Mouse (Mus musculus): ENCODE results near the gene Slc38a4.

Slc38a4 gene

GRCm38 (mm10) chr15:97054131-97054530 lies 1.6 kb downstream of the Slc38a4 start:
- DNase-seq (ENCODE audit: low spot score in 2 of 2), result no peak

DNA sequence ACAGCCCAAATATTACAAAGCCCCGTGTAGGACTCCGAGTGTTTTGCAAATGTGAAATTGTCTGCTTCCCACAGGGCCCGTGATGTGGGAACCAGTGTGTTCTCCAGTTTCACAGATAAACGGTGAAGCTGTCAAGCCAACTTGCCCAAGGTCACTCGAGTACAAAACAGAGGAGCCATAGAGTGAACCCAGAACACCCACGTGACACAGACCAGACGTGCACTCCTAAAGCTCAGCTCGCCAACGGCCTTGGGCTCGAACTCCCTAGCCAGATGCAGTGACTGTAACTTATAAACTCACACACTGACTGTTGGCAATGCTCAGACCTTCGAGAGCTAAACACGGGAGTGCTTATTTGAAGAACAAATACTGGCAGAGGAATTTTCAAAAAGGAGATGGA lies 5.3 kb downstream of the Slc38a4 start:
- DNase-seq (ENCODE audit: low spot score in 2 of 2), result no peak

GRCm38 (mm10) chr15:97050011-97050410 lies 5.7 kb downstream of the Slc38a4 start:
- no peak for DNase-seq (ENCODE audit: low spot score in 2 of 2)

GRCm38 (mm10) chr15:97049281-97049841 lies 6.4 kb downstream of the Slc38a4 start:
- no peak for DNase-seq (ENCODE audit: low spot score in 2 of 2)

DNA sequence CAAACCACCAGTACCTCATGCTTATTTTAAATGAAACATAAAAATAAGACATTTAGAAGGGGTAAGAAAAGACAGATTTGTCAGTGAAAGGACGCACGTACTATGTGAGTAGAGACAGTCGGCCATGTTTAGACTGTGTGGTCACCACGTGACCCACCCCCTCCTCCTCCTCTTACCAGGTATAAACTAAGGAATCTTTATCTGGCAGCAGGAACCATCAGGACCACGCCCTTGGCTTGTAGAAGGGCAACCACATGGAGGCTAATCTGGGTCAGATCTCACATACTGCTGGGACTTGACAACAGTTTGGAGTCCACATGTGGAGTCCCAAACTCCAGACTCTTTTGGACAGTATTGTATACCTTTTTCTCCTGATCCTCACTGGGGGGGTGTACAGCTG lies 7.5 kb downstream of the Slc38a4 start:
- no peak for DNase-seq (ENCODE audit: low spot score in 2 of 2)

GRCm38 (mm10) chr15:97043921-97044320 lies 11.8 kb downstream of the Slc38a4 start:
- DNase-seq (ENCODE audit: low spot score in 2 of 2), result no peak

GRCm38 (mm10) chr15:97042001-97042491 lies 13.7 kb downstream of the Slc38a4 start:
- no peak for DNase-seq (ENCODE audit: low spot score in 2 of 2)

- DNase-seq (ENCODE audit: low spot score in 2 of 2), result no peak
Measured at GRCm38 (mm10) chr15:97041182-97041581, 14.6 kb downstream of the Slc38a4 start.

GRCm38 (mm10) chr15:97037710-97038109 lies 18.0 kb downstream of the Slc38a4 start:
- DNase-seq (ENCODE audit: low spot score in 2 of 2), result no peak

DNA sequence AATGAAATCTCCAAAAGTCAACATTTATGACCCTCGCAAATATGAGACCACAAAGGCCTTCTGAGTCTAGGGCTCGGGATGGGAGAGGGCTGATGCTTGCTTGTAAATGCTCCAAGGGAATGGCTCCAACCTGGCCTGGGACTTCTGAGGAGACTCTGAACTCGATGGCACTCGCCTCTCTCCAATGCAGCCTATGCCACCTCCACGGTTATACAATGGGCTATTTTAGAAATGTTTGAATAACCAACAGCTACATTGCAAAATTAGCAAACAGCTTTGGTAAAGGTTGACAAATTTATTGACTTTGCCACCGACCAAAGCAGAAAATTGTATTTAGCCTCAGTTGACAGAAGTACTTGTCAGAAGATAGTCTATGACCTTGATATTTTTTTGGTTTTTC lies 19.9 kb downstream of the Slc38a4 start:
- DNase-seq (ENCODE audit: low spot score in 2 of 2), result no peak

DNA sequence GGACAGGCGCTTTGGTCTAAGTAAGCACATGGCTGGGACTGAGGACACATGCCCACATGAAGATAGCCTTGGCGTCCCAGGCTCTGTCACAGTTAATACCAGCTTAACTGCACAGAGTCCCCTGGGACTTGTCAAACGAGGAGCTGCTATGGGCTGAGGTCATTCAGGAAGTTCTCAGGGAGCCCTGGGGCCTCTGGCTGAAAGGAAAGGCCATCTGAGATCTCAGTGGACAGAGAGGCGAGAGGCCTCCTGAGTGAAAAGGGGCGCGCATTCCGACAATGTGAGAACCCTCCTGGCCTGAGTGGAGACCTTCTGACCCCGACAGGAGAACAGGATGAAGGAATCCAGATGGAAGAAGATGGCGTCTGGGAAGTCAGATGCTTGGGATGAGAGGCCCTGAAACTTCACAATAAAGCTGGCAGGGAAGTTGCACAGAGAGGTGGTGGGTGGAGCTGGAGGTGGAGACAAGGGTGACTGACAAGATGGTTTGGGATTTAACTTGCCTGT lies 22.2 kb downstream of the Slc38a4 start:
- no peak for DNase-seq (ENCODE audit: low spot score in 2 of 2)

- no peak for DNase-seq (ENCODE audit: low spot score in 2 of 2)
Measured at GRCm38 (mm10) chr15:97031886-97032285, 23.9 kb downstream of the Slc38a4 start.

DNA sequence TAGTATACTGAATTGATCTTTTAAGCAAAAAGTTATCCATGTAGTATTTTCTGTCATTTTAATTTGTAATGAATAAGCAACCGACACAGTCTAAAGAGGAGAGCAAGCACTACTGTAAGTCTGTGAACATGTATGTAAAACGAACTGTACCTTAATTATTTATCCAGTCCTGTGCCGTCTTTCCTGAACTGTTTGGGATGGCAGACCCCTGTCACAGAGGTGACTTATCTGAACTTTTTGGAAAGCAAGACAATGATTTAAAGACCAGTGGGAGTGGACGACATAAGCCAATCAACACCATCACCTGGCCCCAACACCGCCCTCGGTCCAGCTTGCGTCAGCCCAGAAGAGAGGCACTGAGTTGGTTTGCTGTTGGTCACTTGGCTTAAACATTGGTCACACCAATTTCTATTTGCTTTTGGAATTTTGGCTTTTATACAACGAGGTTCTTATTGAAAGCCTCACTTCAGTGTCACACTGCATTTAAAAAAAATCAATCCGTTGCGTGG lies 24.7 kb downstream of the Slc38a4 start:
- no peak for DNase-seq (ENCODE audit: low spot score in 2 of 2)

- DNase-seq (ENCODE audit: low spot score in 2 of 2), result no peak
Measured at GRCm38 (mm10) chr15:97030136-97030535, 25.6 kb downstream of the Slc38a4 start.

DNA sequence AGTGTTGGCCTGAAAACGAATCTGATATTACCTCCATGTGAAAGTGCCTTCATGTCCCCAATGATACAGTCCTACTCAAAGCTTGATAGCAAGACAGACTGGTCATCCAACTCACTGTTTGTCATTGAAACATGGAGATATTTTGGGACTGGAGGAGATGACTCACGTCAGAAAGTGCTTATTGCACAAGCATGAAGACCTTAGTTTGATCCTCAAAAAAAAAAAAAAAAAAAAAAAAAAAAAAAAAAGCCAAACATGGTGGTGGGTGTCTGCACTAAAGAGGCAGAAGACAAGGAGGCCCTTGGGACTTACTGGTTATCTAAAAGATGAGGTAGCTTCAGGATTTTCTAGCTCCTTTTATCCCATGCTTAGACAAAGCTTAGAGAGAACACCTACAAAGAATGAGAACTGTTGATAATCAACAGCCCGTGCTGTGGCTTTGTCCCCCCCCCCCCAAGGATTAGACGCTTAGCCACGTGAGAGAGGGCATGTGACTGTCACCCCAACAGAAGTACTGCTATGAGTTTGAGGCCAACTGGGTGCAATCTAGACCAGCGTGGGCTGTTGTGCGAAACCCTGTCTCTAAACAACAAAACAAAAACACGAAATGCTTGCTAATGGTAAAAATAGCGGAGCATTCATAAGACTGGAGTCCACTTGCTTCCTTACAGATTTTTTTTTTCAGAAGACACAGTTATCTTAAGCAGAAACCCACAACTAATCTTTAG lies 26.5 kb downstream of the Slc38a4 start:
- DNase-seq (ENCODE audit: low spot score in 2 of 2), result no peak

GRCm38 (mm10) chr15:97028651-97029050 lies 27.1 kb downstream of the Slc38a4 start:
- DNase-seq (ENCODE audit: low spot score in 2 of 2), result no peak

DNA sequence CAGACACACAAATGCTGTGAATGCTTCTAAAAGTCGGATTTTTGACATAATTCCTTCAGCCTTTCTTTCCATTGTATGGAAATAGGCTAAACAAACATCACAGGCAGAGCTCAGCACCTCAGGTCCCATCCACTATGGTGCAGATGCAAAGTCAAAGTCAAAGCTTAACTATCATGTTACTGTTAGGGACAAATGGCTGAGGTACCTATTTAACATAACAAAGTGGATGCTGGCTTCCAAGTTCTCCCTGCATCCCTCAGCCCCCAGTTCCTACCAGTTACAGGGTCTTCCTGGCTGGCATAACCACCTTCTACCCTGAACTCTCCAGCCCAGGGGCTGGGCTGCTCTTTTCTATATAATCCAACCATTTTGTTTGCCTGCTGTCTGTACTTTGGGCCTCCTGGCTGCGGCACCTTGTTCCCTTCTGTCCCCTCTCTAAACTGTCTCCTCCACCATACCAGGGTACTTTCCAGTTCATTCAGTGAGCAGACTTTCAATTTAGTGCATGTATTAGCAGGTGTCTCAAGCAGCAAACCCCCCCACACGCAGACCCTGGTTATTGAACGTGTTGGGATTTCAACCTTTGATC lies 27.6 kb downstream of the Slc38a4 start:
- no peak for DNase-seq (ENCODE audit: low spot score in 2 of 2)

DNA sequence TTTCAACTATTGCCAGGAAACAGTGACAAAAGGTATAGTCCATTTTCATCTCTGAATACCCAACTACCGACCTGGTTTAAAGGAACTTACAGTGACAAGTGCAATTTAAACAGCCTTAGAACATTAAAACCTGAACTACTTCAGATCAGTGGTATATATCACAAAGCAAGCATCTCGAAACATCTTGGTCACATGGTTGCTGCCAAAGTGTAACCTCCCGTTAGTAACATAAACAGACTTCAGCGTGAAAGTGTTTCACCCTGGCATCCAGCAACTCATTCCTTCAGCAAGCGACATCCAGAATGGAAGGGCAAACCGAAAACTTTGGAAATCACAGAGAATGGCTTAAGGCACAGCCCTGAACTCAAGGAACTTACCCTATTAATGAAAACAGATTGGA lies 29.1 kb downstream of the Slc38a4 start:
- DNase-seq (ENCODE audit: low spot score in 2 of 2), result no peak

DNA sequence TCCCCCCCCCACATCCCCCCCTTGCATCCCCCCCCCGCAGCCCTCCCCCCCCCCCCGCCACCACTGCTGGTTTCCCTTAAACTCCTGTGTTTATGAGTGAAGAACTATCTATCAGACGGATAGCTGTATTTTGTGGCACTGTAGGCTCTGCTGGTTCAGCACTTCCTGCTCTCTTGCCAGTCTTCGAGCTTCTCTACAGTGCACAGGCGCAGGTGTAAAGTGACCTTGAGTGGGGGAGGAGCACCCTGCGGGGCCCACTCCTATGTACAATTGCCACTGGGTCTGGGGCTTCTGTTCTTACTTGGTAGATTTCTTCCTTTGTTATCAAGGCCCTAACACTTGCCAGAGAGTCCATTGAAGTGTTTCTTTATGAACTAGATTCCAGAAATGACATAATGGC lies 33.0 kb downstream of the Slc38a4 start:
- no peak for DNase-seq (ENCODE audit: low spot score in 2 of 2)

- DNase-seq (ENCODE audit: low spot score in 2 of 2), result no peak
Measured at GRCm38 (mm10) chr15:97022213-97022612, 33.5 kb downstream of the Slc38a4 start.

DNA sequence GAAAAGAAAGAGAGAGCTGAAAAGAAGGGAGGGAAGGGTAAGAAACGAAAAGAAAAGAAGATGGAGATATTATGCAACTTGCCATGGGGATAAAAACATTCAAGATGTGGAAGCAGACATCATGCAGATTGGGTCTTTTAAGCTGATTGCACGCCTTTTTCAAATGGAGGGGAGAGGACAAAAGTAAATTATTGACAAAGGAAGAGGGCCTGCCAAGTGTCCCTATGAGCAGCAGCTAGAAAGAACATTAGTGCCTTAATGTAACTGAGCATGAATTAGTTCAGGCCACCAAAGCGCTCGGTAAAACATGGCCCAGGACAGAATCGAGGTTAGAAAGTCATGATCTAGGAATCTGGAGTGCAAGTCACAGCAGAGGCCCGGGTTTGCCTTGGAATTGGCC lies 35.5 kb downstream of the Slc38a4 start:
- DNase-seq (ENCODE audit: low spot score in 2 of 2), result no peak

GRCm38 (mm10) chr15:97019323-97019722 lies 36.4 kb downstream of the Slc38a4 start:
- no peak for DNase-seq (ENCODE audit: low spot score in 2 of 2)

DNA sequence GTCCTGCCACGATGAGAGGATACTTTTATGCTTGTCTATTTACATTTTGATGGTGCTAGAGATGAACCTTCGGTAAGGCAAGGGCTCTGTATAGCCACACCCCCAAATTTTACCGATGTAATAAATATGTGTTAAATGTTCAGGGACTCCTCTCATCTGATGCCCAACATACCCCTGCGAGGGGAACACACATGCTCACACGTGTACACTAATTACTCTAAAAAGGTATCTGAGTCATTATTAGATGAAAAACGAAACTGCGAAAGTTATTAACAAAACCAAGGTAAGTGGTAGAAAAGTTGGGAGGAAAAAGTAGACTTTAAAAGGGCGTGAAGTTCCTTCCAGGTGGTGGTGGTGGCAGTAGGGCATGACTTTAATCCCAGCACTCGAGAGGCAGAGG lies 38.6 kb downstream of the Slc38a4 start:
- DNase-seq (ENCODE audit: low spot score in 2 of 2), result no peak
